Mouse (Mus musculus) cerebellum, adult (tissue): ENCODE results near the gene Megf11.

Source experiments
- ATAC-seq: cut with Nextera tagmentation; 2 replicates; pipeline ENCODE4 v1.9.2; 2017; ENCODE audit warnings: mild to moderate bottlenecking, moderate library complexity, mixed read lengths; ENCODE audit not compliant: insufficient number of reproducible peaks, low FRiP score, low TSS enrichment

Gene Megf11

DNA sequence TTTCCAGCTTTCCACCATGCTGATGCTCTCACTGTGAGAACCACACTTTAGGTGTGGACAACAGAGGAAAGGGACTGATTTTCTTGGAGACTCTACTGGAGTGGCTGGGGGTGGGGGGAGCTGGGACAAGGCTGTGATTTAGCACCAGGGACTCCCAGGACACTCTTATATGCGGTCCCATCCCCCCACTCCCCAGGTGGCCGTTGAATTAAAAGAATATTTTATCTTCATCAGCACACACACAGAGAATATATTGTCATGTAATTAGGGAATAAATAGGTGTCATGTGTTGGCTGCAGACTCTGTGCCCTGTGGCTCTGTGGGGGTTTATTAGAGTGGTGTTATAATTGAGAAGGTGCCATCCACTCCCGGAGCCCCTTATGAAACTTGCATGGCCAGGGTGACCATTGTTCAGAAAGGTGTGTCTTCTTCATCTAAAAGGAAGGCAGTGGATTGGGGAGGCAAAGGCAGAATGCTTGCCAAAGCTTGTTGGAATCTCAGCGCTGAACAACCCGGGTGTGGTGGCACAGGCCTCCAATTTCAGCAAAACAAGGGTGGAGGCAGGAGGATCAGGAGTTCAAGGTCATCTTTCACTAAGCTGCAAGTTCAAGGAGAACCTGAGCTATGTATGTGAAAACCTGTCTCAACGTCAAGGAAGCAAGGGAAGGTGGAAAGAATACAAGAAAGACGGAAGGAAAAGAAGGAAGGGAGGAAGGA lies 4.3 kb downstream of the Megf11 start:
- no peak for ATAC-seq

- ATAC-seq = no peak
Measured at GRCm38 (mm10) chr9:64393914-64394596, 8.6 kb downstream of the Megf11 start.

DNA sequence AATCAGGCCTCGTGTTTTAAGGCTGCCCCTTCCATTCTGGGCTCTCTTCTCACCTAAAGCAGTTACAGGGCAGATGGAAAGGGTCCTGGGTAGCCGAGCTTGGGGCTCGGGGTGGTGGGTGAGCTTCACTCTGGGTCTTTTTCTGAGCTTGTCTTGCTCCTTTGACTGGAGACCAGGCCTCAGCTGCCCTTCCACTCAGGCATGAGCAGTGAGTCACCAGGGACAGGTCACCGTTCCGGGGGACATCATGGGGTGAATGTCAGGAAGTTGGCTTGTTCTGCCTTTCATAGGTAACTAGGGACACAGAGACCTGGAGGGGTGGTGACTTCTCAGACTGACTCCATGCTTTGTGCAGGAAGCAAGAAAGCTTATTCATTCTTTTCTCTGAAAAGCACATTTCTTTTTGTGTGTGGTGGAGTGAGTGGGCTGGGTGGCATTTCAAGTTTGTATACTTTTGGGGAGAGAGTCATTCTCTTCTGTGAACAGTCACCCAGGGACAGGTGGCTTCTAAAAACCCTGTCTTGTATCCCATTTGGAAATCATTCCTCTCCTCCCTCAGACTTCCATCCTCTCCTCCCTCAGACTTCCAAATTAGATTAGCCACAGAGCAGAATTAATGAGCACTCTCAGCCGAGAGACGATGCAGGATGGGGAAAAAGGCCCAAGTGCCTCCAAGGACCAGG lies 10.0 kb downstream of the Megf11 start:
- no peak for ATAC-seq

GRCm38 (mm10) chr9:64397108-64397507 lies 11.7 kb downstream of the Megf11 start:
- ATAC-seq = no peak

GRCm38 (mm10) chr9:64399121-64399520 lies 13.7 kb downstream of the Megf11 start:
- no peak for ATAC-seq

DNA sequence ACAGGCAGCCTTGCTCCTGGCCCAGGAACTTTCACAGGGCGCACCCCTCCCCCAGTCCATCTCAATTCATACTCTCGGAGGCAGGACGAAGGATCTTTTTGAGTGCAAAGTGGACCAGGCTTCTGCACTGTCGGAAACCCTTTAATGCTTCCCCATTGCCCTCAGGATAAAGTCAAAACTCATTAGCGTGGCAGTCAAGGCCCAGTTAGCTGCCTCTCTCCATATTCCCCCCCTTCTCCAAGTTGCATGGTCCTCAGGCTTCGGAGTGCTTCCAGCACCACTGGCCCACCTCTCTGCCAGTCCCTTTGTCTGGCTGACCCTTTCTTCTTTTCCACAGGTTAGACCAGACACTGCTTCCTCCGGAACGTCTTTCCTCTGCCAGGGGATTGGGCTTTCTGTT lies 16.7 kb downstream of the Megf11 start:
- no peak for ATAC-seq

DNA sequence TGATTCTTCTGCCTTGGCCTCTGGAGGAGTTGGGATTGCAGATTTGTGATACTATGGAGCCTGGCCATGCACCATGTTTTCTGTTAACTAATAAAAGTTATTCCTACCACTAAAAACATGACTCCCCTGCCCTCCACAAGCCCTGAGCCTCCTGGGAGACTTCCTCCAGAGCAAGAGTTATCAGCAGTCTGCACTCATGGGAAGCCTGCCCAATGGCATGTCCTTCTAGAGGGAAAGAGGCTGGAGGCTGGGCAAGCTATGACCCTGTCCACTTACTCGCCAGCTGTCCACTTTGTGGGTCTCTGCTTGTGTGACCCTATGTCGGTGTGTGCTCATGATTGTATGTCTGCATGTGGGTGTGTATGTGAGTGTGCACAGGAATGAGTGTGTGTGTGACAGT lies 21.4 kb downstream of the Megf11 start:
- ATAC-seq = no peak

GRCm38 (mm10) chr9:64407390-64407970 lies 22.1 kb downstream of the Megf11 start:
- ATAC-seq = no peak

DNA sequence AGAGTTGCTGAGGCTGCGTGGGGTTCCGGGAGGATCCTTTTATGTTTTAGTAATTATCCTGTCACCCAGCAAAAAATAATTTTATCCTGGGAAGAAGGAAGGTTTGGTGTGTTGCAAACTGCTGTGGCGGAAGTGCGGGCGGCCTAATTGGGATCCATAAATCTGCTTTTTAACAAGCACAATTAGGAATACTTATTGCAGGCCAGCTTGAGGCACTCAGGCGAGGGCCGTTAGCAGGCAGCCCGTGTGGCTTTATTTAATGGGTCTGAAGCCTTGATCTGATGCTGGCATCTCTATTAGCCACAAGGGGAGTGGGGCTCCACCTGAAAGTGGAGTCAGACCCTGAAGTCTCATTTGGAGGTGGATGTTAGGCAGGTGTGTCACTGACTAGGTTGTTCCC lies 23.4 kb downstream of the Megf11 start:
- ATAC-seq = no peak

GRCm38 (mm10) chr9:64420471-64420870 lies 35.0 kb downstream of the Megf11 start:
- ATAC-seq = no peak

DNA sequence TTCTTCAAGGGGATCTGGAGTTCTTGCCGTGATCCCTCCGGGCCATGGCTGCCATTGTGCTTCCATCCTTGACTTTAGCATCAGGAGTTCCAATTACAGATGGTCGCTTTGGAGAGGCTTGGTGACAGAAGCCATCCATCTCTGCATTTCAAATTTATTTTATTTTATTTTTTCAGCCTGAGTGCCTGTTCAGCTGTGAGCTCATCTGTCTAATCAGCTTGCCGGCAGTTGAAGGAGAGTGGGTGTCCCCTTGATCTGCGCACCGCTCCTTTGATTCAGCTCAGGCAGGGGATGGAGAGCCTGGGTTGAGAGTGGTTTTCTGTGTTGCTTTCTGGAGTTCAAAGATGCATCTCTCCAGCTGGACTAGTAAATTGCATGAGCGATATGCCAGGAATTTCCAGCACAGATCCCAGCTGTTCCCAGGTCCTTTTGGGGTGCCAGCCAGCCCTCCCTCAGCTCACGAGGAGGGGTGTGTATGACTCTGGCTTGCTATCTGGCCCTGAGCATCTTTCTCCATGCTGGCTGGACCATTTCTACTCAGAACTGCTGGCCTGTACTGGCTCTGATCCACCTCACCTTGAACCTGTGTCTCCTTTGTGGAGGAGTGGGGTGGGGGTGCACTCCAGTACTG lies 36.7 kb downstream of the Megf11 start:
- no peak for ATAC-seq

DNA sequence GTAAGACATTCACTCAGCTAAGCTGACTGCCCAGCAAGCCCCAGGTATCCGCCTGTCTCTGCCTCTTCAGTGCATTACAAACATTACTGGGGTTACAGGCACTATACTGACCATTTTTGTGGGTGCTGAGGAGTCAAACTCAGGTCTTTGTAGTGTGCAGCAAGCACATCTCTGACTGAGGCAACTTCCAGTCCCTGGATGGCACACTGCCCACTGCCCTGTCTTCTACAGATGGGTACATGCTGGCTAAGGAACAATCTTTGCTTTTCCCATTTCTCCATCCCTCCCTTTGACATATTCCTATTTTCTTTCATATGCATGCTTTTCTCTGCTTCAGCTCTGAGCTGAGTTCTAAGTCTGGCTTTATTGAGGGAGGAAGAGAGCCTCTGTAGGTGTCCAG lies 38.5 kb downstream of the Megf11 start:
- no peak for ATAC-seq

DNA sequence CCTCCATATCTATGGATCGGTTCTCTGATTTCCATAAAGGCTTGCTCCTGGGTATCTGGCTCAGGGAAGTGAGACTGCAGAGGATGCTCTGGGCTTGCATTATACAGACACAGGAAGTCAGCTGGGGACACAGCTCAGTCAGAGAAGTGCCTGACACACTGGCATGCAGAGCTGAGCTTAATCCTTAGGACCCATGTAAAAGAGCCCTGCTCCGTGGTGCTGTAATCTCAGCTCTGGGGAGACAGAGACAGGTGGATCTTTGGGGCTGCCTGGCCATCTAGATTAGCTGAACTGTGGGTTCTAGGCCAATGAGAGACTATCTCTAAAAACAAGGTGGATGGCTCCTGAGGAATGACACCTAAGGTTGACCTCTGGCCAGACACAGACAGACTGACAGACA lies 50.7 kb downstream of the Megf11 start:
- ATAC-seq = no peak

DNA sequence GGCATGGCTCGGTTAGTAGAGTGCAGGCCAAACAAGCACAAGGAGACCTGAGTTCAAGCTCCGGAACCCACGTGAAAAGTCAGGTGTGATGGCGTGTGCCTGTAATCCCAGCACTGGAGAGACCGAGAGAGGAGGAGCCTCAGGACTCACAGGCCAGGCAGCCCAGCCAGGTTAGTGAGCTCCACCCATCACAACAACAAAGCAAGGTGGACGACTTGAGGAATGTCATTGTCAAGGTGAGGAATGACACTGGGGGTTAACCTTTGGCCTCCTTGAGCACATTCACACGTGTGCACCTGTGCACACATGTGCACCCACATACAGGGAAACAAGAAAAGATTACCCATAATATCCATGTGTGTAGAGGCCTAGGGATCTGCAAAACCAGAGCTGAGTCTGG lies 54.7 kb downstream of the Megf11 start:
- no peak for ATAC-seq

DNA sequence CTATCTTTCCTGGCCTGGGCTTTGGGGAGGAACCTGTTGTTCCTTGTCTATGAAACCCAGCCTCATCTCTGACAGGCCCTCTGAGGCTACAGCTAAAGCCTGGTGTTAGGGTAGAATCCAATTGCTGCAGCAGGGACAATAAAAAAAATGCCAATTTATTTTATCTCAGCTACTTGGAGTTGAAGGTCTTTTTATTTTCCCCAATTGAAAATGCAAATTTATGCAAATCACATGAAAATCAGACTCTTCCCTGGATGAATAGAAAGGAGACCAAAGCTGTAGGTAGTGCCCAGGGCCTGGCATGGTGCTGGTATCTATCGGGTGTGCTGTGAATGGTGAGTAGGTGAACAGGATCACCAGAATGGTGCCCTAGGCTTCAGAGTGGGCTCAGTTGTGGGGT lies 60.6 kb downstream of the Megf11 start:
- no peak for ATAC-seq

DNA sequence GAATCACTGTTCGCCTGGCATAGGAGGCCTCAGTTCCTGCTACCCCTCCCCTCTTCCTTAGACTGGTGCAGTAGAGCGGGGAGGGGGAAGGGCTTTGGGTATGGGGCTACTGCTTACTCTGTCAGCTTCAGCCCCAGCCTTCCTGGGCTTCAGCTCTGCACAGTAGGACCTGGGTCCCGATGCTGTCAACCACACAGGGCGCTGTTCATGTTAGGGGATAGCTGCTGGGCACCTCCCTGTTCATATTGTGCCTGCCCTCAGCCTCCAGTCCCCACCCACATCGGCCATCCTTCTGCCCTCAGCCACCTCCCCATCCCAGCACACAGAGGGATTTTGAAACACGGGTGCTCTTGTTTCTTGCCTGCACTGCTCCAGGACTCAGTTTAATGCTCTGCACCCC lies 61.6 kb downstream of the Megf11 start:
- no peak for ATAC-seq

DNA sequence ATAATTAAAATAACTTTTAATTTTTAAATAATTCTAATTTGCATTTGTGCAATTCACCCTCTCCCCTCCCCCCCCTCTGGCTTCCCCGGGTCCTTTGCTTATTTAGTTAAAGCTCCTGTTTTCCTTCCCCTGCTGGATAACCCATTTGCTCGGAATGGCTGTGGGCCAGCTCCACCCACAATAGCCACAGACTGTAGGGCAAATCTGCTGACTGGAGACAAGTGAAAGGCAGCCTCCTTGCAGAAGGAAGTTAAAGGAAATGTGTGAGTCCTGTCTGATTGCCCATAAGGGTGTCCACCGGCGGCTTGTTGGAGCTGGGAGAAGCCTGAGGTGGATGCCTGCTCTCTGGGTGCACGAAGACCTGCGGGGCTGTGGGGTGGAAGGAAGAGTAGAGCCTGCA lies 62.1 kb downstream of the Megf11 start:
- peak; percentile 60; the same call in 1 of the 2 replicates for ATAC-seq

DNA sequence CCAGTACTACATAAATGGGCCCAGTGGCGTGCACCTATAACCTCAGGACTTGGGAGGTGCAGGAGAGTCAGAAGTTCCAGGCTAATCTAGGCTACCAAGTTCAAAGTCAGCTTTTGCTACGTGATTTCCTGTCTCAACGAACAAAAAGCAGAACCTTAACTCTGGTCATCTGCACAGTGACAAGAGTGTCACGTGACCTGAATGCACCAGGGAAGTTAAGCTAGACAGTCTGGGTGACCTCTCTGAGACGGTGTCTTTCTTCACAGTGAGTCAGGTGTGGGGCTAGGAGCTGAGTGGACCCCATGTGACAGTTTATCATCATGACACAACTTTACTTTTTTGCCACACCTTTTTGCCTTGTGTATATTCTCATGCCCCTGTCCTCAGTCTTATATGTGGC lies 67.3 kb downstream of the Megf11 start:
- no peak for ATAC-seq

DNA sequence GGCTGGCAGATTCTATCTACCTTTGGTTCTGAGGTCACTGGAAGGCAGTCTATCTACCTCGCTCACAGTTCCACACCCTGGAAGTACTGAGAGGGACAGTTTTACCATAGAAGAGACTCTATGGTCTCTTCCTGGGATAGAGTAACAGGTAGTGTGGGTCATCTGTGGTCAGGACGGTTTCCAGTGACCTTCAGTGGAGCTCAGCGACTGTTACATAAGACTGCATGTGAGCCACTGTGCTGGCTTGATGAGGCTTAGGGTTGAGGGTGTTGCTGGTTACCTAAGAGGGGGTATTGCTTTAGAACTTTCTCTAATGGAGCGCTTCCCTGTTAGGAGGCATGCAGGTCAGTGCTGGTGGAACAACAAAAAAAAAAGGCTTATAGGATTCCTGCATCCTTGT lies 68.8 kb downstream of the Megf11 start:
- no peak for ATAC-seq

GRCm38 (mm10) chr9:64455910-64456309 lies 70.5 kb downstream of the Megf11 start:
- ATAC-seq = no peak

GRCm38 (mm10) chr9:64457596-64457995 lies 72.2 kb downstream of the Megf11 start:
- no peak for ATAC-seq
